Mouse (Mus musculus) heart, embryonic 11.5 days (tissue): Measurements from ENCODE around the gene Pomp. TPM values are rescaled to one million over a fixed set of nuclear protein-coding genes. Genes with fewer than 3 reads are reported as not detected.

Experiments
- ATAC-seq: fragments of 200-750 bp; cut with Nextera tagmentation; replicated peaks from 2 replicates; pipeline ENCODE4 v1.8.0; 2017; ENCODE audit warnings: moderate library complexity; ENCODE audit not compliant: insufficient number of reproducible peaks, low FRiP score, low TSS enrichment
- H3K27ac ChIP-seq: fragments of 300-500 bp; sonication (generic); 2 replicates; pipeline ENCODE4 v1.5.1; 2014; ENCODE audit warnings: mild to moderate bottlenecking, low read depth, low read length
- H3K27me3 ChIP-seq: fragments of 300-500 bp; sonication (generic); 2 replicates; pipeline ENCODE4 v1.6.1; 2014; ENCODE audit warnings: mild to moderate bottlenecking, low read length, mixed read lengths; ENCODE audit not compliant: control insufficient read depth, insufficient read depth
- H3K36me3 ChIP-seq: fragments of 300-500 bp; sonication (generic); 2 replicates; pipeline ENCODE4 v1.6.1; 2014; ENCODE audit warnings: mild to moderate bottlenecking, low read length, moderate library complexity, mixed read lengths; ENCODE audit not compliant: control insufficient read depth, insufficient read depth
- H3K4me1 ChIP-seq: fragments of 300-500 bp; sonication (generic); 2 replicates; pipeline ENCODE4 v1.6.1; 2014; ENCODE audit warnings: low read length; ENCODE audit not compliant: control insufficient read depth, insufficient read depth
- H3K4me2 ChIP-seq: fragments of 300-500 bp; sonication (generic); 2 replicates; pipeline ENCODE4 v1.6.1; 2014; ENCODE audit warnings: mild to moderate bottlenecking, moderate library complexity
- H3K4me3 ChIP-seq: fragments of 300-500 bp; sonication (generic); 2 replicates; pipeline ENCODE4 v1.5.1; 2014; ENCODE audit warnings: low read depth, low read length
- H3K9ac ChIP-seq: fragments of 300-500 bp; sonication (generic); 2 replicates; pipeline ENCODE4 v1.6.1; 2014; ENCODE audit warnings: mild to moderate bottlenecking, low read depth, low read length, moderate library complexity
- H3K9me3 ChIP-seq: fragments of 300-500 bp; sonication (generic); replicated peaks from 2 replicates; pipeline ENCODE4 v1.6.1; 2016; ENCODE audit warnings: low read length; ENCODE audit not compliant: control insufficient read depth
- WGBS: fragments of 180-500 bp; shearing (Covaris S2); extraction: QIAGEN DNeasy Blood & Tissue Kit; methylation state at CpG from one replicate; pipeline ENCODE4 v1.1.7; 2014; ENCODE audit not compliant: insufficient replicate concordance; 5-methylcytosine and 5-hydroxymethylcytosine counted together
- polyA plus RNA-seq: library from polyadenylated mRNA; unstranded; fragments of >200 nt; fragmentation: Nextera tagmentation; extraction: Ambion mirVana; gene quantifications from 2 replicates; pipeline ENCODE4 v1.2.1, GENCODE M21; 2014

Gene Pomp
- 350 and 393 TPM in 2 replicates for polyA plus RNA-seq

DNA sequence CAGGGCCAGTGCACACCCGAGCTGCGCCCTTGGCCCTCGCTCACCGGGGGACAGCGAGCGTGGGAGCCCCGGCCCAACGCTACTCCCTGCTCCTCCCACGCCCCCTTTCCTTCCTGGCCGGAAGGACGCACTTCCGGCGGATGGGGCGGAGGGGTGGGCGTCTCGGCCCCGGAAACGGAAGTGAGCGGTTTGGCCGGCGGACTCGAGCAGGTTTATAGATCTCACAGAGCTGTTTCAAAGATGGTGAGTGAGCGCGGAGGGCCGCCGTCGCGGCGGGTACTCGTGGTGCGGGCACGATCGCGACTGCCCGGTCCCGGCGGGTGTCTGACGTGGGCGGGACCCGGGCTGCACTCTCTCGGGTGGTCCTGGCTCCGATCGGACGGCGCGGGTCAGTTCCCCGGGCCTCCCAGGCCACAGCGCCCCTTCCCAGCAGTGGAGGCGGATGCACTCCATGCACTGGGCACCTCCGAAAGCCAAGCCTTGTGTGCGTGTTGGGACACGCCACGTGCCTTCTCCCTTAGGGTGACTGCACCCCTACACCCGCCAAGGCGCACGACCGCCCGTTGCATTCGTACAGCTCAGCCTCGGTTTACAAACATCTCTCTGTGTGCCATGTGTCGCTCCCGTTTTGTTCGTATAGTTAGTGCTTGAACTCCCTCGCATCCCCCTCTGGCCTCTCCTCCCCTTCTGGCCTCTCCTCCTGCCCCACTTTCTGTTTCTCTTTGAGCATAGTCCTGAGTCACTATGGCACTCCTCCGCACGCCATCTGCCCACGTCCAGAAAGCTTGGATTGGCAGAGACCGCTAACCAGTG is at the start of gene Pomp:
TSS of gene Pomp (plus strand) at position 13 of the 813 bp plus-strand sequence.
- under 1% methylated on average over 61 of the region's 68 CpGs for WGBS
- Histone ChIP-seq H3K9ac (peak within 1 kb of the TSS; percentile 85), H3K9me3 (no peaks in the 10 kb centered on the region), H3K36me3 (peaks cover 18% of the 10 kb centered on the region), H3K27ac (peak within 1 kb of the TSS; percentile 70), H3K4me1 (peaks cover 6% of the 10 kb centered on the region), H3K4me3 (peak within 1 kb of the TSS; percentile 69), H3K27me3 (no peaks in the 10 kb centered on the region), H3K4me2 (peak within 1 kb of the TSS; percentile 79)
- ATAC-seq: peak; percentile 86

DNA sequence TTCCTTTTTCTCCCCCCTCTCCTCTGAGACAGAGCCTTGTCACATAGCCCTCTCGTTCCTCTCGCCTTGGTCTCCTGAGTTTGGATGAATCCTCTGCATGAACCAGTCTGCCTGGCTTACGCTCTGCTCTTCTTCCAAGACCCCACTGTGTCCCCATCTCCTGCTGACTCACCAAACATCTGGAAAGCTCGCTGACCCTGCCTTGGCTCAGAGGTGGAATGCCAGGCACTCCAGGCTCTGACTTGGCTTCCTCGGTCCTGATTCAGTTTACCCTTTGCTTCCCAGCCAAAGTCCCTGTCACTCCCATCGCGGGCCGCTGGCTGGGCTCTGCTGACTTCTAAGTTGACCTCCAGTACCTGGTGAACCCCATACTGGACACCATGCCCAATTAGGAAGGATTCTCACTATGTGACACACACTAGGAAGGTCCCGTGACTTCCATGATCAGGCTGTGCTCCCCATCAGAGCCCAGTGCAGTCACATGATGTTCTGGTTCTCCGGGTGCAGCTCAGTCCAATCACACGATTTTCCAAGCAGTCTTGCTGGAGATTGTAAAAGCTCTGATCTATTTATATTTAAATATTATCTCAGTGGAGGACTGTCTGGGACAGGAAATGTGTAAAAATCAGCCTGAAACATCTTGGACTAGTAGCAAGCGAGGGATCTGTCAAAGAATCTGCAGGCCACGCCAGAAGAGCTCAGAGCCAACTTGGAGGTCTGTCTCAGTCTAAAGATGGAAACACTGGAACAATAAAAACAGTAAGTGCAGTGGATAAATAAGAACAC is 47.8 kb upstream of the Pomp start:
- Histone ChIP-seq H3K9ac (no peak overlapping the region), H3K27ac (no peak overlapping the region), H3K27me3 (no peaks in the 10 kb centered on the region), H3K4me2 (no peak overlapping the region), H3K36me3 (no peaks in the 10 kb centered on the region), H3K4me3 (no peak overlapping the region), H3K4me1 (no peaks in the 10 kb centered on the region), H3K9me3 (peaks cover 7% of the 10 kb centered on the region; the same call in 1 of the 2 replicates)
- ATAC-seq: no peak
- WGBS: 75% methylated on average over 13 of the region's 13 CpGs

DNA sequence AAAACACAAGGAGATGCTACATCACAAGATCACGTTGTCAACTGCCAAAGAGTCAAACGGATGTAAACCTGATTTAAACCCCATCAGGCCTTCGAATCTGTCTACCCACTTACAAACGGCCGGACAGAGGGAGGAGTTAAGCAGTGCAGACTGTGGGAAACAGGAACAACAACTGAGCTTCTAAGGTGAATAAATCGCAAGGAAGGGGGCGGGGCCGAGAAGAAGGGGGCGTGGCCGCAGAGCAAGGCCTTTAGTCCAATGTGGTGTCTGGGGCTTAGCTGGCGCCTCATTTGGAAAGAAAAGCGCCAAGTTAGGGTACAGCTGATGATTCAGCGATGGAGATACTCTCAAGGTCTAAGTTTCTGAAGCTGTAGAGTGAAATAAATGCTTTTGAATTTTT is 45.3 kb upstream of the Pomp start:
- no peak for ATAC-seq
- no peaks in the 10 kb centered on the region for H3K36me3 ChIP-seq
- H3K9me3 ChIP-seq: peaks cover 9% of the 10 kb centered on the region
- H3K4me2 ChIP-seq: no peak overlapping the region
- no peaks in the 10 kb centered on the region for H3K27me3 ChIP-seq
- WGBS: 68% methylated on average over 13 of the region's 13 CpGs
- no peak overlapping the region for H3K27ac ChIP-seq
- no peak overlapping the region for H3K9ac ChIP-seq
- no peak overlapping the region for H3K4me3 ChIP-seq
- H3K4me1 ChIP-seq: no peaks in the 10 kb centered on the region

DNA sequence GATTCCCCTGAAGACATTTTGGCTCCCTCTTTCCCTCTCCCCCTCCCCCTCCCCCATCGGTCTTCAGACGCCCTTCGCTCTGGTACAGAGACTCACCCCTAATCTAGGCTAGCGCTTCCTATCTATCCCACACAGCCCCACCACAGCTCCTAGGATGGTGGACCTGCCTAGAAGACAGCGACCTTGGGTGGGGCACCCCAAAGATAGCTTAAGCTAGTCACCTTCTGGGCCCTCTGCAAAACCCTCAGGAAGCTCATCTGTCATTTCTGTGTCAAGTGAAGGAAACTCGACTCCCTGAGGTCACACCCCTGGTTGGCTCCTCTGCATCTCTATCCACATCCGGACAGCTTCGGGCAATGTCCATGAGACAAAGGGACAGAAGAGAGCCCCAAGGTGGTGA is 44.7 kb upstream of the Pomp start:
- Histone ChIP-seq H3K27me3 (no peaks in the 10 kb centered on the region), H3K9ac (no peak overlapping the region), H3K36me3 (no peaks in the 10 kb centered on the region), H3K4me2 (no peak overlapping the region), H3K4me1 (no peaks in the 10 kb centered on the region), H3K4me3 (no peak overlapping the region), H3K27ac (no peak overlapping the region), H3K9me3 (peaks cover 9% of the 10 kb centered on the region)
- ATAC-seq: no peak
- WGBS: 67% methylated on average over 8 of the region's 8 CpGs

DNA sequence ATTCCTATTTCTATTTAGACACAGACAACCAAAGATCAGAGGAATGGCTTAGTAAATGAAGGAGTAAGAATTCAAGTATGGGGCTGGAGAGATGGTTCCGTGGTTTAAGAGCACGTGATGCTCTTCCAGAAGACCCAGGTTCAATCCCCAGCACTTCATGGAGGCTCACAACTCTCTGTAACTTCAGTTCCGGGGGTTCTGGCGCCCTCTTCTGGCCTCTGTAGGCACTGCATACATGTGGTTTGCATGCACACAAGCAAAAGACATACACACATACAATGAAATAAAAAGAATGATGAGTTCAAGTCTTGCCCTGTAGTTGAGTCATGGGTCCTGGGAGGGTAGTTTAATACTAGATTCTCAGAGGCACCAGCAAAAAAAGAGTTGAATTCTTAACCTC is 43.8 kb upstream of the Pomp start:
- 61% methylated on average over 4 of the region's 4 CpGs for WGBS
- ATAC-seq: no peak

DNA sequence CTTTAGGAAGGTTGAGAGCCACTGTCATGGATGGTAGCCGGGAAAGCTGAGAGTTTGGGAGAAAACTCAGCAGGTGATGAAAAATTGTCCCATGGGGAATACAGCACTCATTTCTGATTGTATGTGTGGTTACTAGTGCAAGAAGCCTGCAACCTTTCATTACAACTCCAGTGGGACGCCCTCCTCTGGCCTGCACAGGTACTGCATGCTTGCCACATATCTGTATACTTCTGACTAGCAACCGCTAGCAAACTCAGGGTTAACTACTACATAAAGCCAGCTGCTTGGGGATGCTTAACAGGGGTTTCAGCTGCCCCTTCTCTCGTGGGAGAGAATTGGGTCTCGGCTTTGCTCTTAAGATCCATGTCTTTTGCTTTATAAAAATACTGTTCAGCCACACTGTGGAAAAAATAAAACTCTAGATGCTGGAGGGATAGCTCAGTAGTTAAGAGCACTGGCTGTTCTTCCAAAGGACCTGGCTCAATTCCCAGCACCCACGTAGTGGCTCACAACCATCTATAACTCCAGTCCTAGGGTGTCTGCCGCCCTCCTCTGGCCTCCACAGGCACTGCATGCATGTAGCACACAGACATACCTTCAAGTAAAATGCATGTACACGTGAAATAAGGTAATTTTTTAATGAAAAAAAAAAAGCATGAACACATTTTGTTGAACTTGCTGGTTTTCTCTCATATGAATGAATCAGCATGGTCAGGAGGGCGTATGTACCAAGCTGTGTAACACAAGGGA is 42.3 kb upstream of the Pomp start:
- Histone ChIP-seq H3K36me3 (no peaks in the 10 kb centered on the region), H3K9me3 (peaks cover 7% of the 10 kb centered on the region), H3K4me2 (no peak overlapping the region), H3K4me3 (no peak overlapping the region), H3K4me1 (no peaks in the 10 kb centered on the region), H3K27me3 (no peaks in the 10 kb centered on the region), H3K9ac (no peak overlapping the region), H3K27ac (no peak overlapping the region)
- ATAC-seq: no peak
- 89% methylated on average over 9 of the region's 9 CpGs for WGBS

More for the DNA sequence above, 43.8 kb upstream of the Pomp start:
- Histone ChIP-seq H3K27ac (no peak overlapping the region), H3K4me2 (no peak overlapping the region), H3K9ac (no peak overlapping the region), H3K4me3 (no peak overlapping the region), H3K27me3 (no peaks in the 10 kb centered on the region), H3K9me3 (peaks cover 7% of the 10 kb centered on the region), H3K4me1 (no peaks in the 10 kb centered on the region), H3K36me3 (no peaks in the 10 kb centered on the region)

DNA sequence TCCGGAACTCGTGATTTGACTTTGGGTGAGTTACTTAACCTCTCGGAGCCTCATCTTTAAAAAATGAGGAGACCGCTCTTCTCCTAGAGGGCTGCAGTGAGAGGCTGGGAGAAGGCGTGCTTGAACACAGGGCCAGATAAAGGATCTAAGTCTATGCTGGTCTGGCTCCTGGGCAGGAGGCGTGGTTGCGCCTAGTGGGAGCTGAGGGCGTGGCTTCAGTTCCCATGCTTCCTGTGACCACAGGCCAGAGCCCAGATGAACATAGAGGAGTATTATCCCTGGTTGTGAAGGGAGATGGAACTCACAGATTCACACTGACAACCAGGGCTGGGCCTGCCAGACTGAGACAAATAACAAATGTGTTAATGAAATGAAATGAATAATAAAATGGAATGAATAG is 41.4 kb upstream of the Pomp start:
- H3K27ac ChIP-seq: no peak overlapping the region
- H3K4me3 ChIP-seq: no peak overlapping the region
- no peak overlapping the region for H3K4me2 ChIP-seq
- no peak overlapping the region for H3K9ac ChIP-seq
- H3K9me3 ChIP-seq: peaks cover 7% of the 10 kb centered on the region
- no peaks in the 10 kb centered on the region for H3K27me3 ChIP-seq
- ATAC-seq: no peak
- no peaks in the 10 kb centered on the region for H3K36me3 ChIP-seq
- 84% methylated on average over 8 of the region's 8 CpGs for WGBS
- no peaks in the 10 kb centered on the region for H3K4me1 ChIP-seq

DNA sequence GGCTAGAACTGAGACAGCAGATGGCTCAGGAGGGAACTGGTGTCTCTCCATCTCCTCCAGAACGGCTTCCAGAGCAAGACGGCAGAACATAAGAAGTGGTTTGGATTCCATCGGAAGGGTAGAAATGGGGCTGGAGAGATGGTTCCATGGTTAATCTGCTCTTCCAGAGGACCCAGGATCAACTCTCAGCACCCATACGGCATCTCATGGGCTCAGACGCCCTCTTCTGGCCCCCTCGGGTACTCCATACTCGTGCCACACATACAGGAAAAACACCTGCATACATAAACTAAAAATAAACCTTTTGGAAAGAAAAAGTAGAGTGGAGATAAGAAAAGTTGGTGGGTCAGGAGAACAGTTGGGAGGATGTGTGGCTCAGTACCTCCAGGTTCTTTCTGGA is 40.4 kb upstream of the Pomp start:
- H3K9me3 ChIP-seq: peaks cover 7% of the 10 kb centered on the region
- H3K9ac ChIP-seq: no peak overlapping the region
- no peaks in the 10 kb centered on the region for H3K4me1 ChIP-seq
- WGBS: 80% methylated on average over 7 of the region's 7 CpGs
- H3K27me3 ChIP-seq: no peaks in the 10 kb centered on the region
- H3K36me3 ChIP-seq: no peaks in the 10 kb centered on the region
- H3K4me2 ChIP-seq: no peak overlapping the region
- no peak for ATAC-seq
- no peak overlapping the region for H3K27ac ChIP-seq
- no peak overlapping the region for H3K4me3 ChIP-seq
